Mouse (Mus musculus) lung, adult 18-20 months (tissue): ENCODE results near the gene Hspa8.
"Not testable (repeated sequence)": the region's sequence is repeated elsewhere in the genome, so short reads cannot be mapped to it uniquely, and the experiment has no call there.

Source experiments
- DNase-seq, 2 experiments: peaks; one replicate each; pipeline ENCODE4 v3.0.0; 2022; ENCODE audit warnings: mixed read lengths in 2 of 2

Gene Hspa8

GRCm38 (mm10) chr9:40800675-40801612 is at the start of gene Hspa8:
Gene Hspa8, plus strand, starts transcription at chr9:40800984.
- peak; percentile 100 for DNase-seq

- DNase-seq: no peak
Observed at GRCm38 (mm10) chr9:40751749-40752148, 49.0 kb upstream of the Hspa8 start.

GRCm38 (mm10) chr9:40756401-40756800 is 44.4 kb upstream of the Hspa8 start:
- peak; percentile 33 to 58 for DNase-seq

GRCm38 (mm10) chr9:40757105-40757626 is 43.6 kb upstream of the Hspa8 start:
- DNase-seq: peak; percentile 56 to 61

GRCm38 (mm10) chr9:40757685-40758270 is 43.0 kb upstream of the Hspa8 start:
- DNase-seq: peak; percentile 75 to 78

GRCm38 (mm10) chr9:40762354-40762753 is 38.4 kb upstream of the Hspa8 start:
- no peak for DNase-seq

GRCm38 (mm10) chr9:40764887-40765580 is 35.8 kb upstream of the Hspa8 start:
- DNase-seq: no peak

- DNase-seq: peak; percentile 72 to 80
Observed at GRCm38 (mm10) chr9:40765581-40765940, 35.2 kb upstream of the Hspa8 start.

- DNase-seq: no peak
Observed at GRCm38 (mm10) chr9:40766058-40766605, 34.7 kb upstream of the Hspa8 start.

GRCm38 (mm10) chr9:40767946-40768345 is 32.8 kb upstream of the Hspa8 start:
- DNase-seq: no peak

- DNase-seq: no peak
Observed at GRCm38 (mm10) chr9:40772246-40772645, 28.5 kb upstream of the Hspa8 start.

- not testable (repeated sequence) for DNase-seq
Observed at GRCm38 (mm10) chr9:40773142-40773541, 27.6 kb upstream of the Hspa8 start.

GRCm38 (mm10) chr9:40773869-40774268 is 26.9 kb upstream of the Hspa8 start:
- no peak for DNase-seq

- DNase-seq: no peak
Observed at GRCm38 (mm10) chr9:40776044-40776443, 24.7 kb upstream of the Hspa8 start.

- DNase-seq: peak; percentile 50 to 71
Observed at GRCm38 (mm10) chr9:40776459-40777248, 24.1 kb upstream of the Hspa8 start.

- no peak for DNase-seq
Observed at GRCm38 (mm10) chr9:40780111-40780510, 20.7 kb upstream of the Hspa8 start.

- DNase-seq: no peak
Observed at GRCm38 (mm10) chr9:40780892-40781725, 19.7 kb upstream of the Hspa8 start.

- DNase-seq: peak; percentile 71 to 78
Observed at GRCm38 (mm10) chr9:40781726-40782581, 18.8 kb upstream of the Hspa8 start.

- peak; percentile 87 to 92 for DNase-seq
Observed at GRCm38 (mm10) chr9:40783641-40784373, 17.0 kb upstream of the Hspa8 start.
